Mouse (Mus musculus) midbrain, postnatal 0 days (tissue): ENCODE measurements at regions not wholly inside any gene's neighbourhood (a gene's known extent, or its start where the extent isn't known, plus 50 kb on each side); places are given as distances from the start of the nearest gene placed in this dataset.
"Not testable (repeated sequence)": the region's sequence is repeated elsewhere in the genome, so short reads cannot be mapped to it uniquely, and the experiment has no call there.

ENCODE experiments used
- ATAC-seq: fragments of 200-750 bp; cut with Nextera tagmentation; 2 replicates; pipeline ENCODE4 v1.8.0; 2017; ENCODE audit warnings: moderate number of reproducible peaks, mild to moderate bottlenecking, moderate TSS enrichment, moderate library complexity; ENCODE audit not compliant: low FRiP score
- DNase-seq: peaks from one replicate; pipeline ENCODE4 v3.0.0-alpha.2; 2015; ENCODE audit warnings: low spot score
- H3K27ac ChIP-seq: fragments of 300-500 bp; sonication (generic); 2 replicates; pipeline ENCODE4 v1.5.1; 2014; ENCODE audit warnings: low read depth, mild to moderate bottlenecking, low read length, mixed read lengths
- H3K27me3 ChIP-seq: fragments of 300-500 bp; sonication (generic); 2 replicates; pipeline ENCODE4 v1.6.1; 2014; ENCODE audit warnings: low read length, control low read depth, mixed read lengths; ENCODE audit not compliant: insufficient read depth
- H3K36me3 ChIP-seq: fragments of 300-500 bp; sonication (generic); 2 replicates; pipeline ENCODE4 v1.6.1; 2014; ENCODE audit warnings: low read length, control low read depth, mixed read lengths; ENCODE audit not compliant: insufficient read depth
- H3K4me1 ChIP-seq: fragments of 300-500 bp; sonication (generic); 2 replicates; pipeline ENCODE4 v1.6.1; 2014; ENCODE audit warnings: mild to moderate bottlenecking, control low read depth, antibody characterized with exemption, low read length, mixed read lengths; ENCODE audit not compliant: insufficient read depth
- H3K4me2 ChIP-seq: fragments of 300-500 bp; sonication (generic); 2 replicates; pipeline ENCODE4 v1.6.1; 2014; ENCODE audit warnings: low read depth, mild to moderate bottlenecking, low read length, mixed read lengths; ENCODE audit not compliant: poor library complexity, severe bottlenecking
- H3K4me3 ChIP-seq: fragments of 300-500 bp; sonication (generic); 2 replicates; pipeline ENCODE4 v1.5.1; 2014; ENCODE audit warnings: low read depth, mild to moderate bottlenecking, low read length, moderate library complexity
- H3K9ac ChIP-seq: fragments of 300-500 bp; sonication (generic); replicated peaks from 2 replicates; pipeline ENCODE4 v1.6.1; 2014; ENCODE audit warnings: mild to moderate bottlenecking, low read length, moderate library complexity, mixed read lengths; ENCODE audit not compliant: poor library complexity, severe bottlenecking
- H3K9me3 ChIP-seq: fragments of 300-500 bp; sonication (generic); 2 replicates; pipeline ENCODE4 v1.6.1; 2016; ENCODE audit warnings: low read length, control low read depth
- CTCF ChIP-seq: IDR thresholded peaks from 2 replicates; pipeline ENCODE4 v1.5.1; 2016; ENCODE audit warnings: antibody characterized with exemption, mild to moderate bottlenecking
- WGBS: fragments of 180-500 bp; shearing (Covaris S2); extraction: QIAGEN DNeasy Blood & Tissue Kit; methylation state at CpG from one replicate; pipeline ENCODE4 v1.1.7; 2014; 5-methylcytosine and 5-hydroxymethylcytosine counted together

GRCm38 (mm10) chr6:70356303-70356702 lies 435.7 kb downstream of the Rpia start:
- H3K27me3 ChIP-seq: no peaks in the 10 kb centered on the region
- WGBS: 83% methylated on average over 2 of the region's 2 CpGs

GRCm38 (mm10) chr6:70342147-70342546 lies 449.9 kb downstream of the Rpia start:
- peak; percentile 28 for TF ChIP-seq CTCF
- Histone ChIP-seq H3K4me2 (no peak overlapping the region), H3K27ac (no peak overlapping the region), H3K36me3 (no peaks in the 10 kb centered on the region), H3K9ac (no peak overlapping the region), H3K9me3 (no peaks in the 10 kb centered on the region), H3K27me3 (no peaks in the 10 kb centered on the region), H3K4me1 (no peaks in the 10 kb centered on the region), H3K4me3 (no peak overlapping the region)
- 83% methylated on average over 5 of the region's 5 CpGs for WGBS
- ATAC-seq (no peak), DNase-seq (no peak)

More at GRCm38 (mm10) chr6:70356303-70356702, 435.7 kb downstream of the Rpia start:
- TF ChIP-seq CTCF: no peak
- Histone ChIP-seq H3K4me2 (no peak overlapping the region), H3K9ac (no peak overlapping the region), H3K4me1 (no peaks in the 10 kb centered on the region), H3K4me3 (no peak overlapping the region), H3K36me3 (no peaks in the 10 kb centered on the region), H3K9me3 (no peaks in the 10 kb centered on the region), H3K27ac (no peak overlapping the region)
- DNase-seq: no peak
- ATAC-seq: no peak

- not testable (repeated sequence) for H3K36me3 ChIP-seq, ATAC-seq, H3K9me3 ChIP-seq, H3K27ac ChIP-seq, H3K4me1 ChIP-seq, H3K9ac ChIP-seq, H3K4me3 ChIP-seq, H3K4me2 ChIP-seq, DNase-seq, H3K27me3 ChIP-seq
- WGBS: 77% methylated on average over 2 of the region's 2 CpGs
Measured at GRCm38 (mm10) chr6:70340691-70341090, 451.3 kb downstream of the Rpia start.

- TF ChIP-seq CTCF: no peak
- Histone ChIP-seq H3K9ac (no peak overlapping the region), H3K4me2 (no peak overlapping the region), H3K4me1 (no peaks in the 10 kb centered on the region), H3K36me3 (no peaks in the 10 kb centered on the region), H3K9me3 (no peaks in the 10 kb centered on the region), H3K27me3 (no peaks in the 10 kb centered on the region), H3K27ac (no peak overlapping the region), H3K4me3 (no peak overlapping the region)
- WGBS: 67% methylated on average over 1 of the region's 1 CpGs
- no peak for DNase-seq
- ATAC-seq: no peak
Measured at GRCm38 (mm10) chr6:70315318-70315717, 476.7 kb downstream of the Rpia start.

- WGBS: 86% methylated on average over 2 of the region's 2 CpGs
- H3K27ac ChIP-seq: not testable (repeated sequence)
Measured at GRCm38 (mm10) chr6:70314667-70315066, 477.4 kb downstream of the Rpia start.

GRCm38 (mm10) chr6:70301100-70301499 lies 490.9 kb downstream of the Rpia start:
- not testable (repeated sequence) for H3K9me3 ChIP-seq, H3K36me3 ChIP-seq, H3K9ac ChIP-seq, H3K27ac ChIP-seq, ATAC-seq, H3K4me3 ChIP-seq, H3K27me3 ChIP-seq, DNase-seq, H3K4me1 ChIP-seq, H3K4me2 ChIP-seq

More at GRCm38 (mm10) chr6:70314667-70315066, 477.4 kb downstream of the Rpia start:
- not testable (repeated sequence) for DNase-seq, H3K9me3 ChIP-seq, H3K4me2 ChIP-seq, H3K27me3 ChIP-seq, H3K4me3 ChIP-seq, H3K9ac ChIP-seq, ATAC-seq, H3K4me1 ChIP-seq, H3K36me3 ChIP-seq

GRCm38 (mm10) chr6:70260227-70260626 lies 531.8 kb downstream of the Rpia start:
- WGBS: 89% methylated on average over 3 of the region's 3 CpGs

GRCm38 (mm10) chr6:70240167-70240566 lies 551.9 kb downstream of the Rpia start:
- not testable (repeated sequence) for H3K36me3 ChIP-seq, H3K4me3 ChIP-seq, H3K9me3 ChIP-seq, H3K4me1 ChIP-seq, H3K27ac ChIP-seq, H3K4me2 ChIP-seq, ATAC-seq, H3K9ac ChIP-seq, H3K27me3 ChIP-seq, DNase-seq
- no CpG with 5 or more reads among the region's 1 CpGs for WGBS

More at GRCm38 (mm10) chr6:70260227-70260626, 531.8 kb downstream of the Rpia start:
- ATAC-seq, H3K9me3 ChIP-seq, H3K27me3 ChIP-seq, H3K36me3 ChIP-seq, DNase-seq, H3K4me2 ChIP-seq, H3K27ac ChIP-seq, H3K9ac ChIP-seq, H3K4me1 ChIP-seq, H3K4me3 ChIP-seq: not testable (repeated sequence)
